Mouse (Mus musculus) limb, embryonic 14.5 days (tissue): ENCODE results near the gene Slc38a9. TPM values are rescaled to one million over a fixed set of nuclear protein-coding genes. Genes with fewer than 3 reads are reported as not detected.

Source experiments
- ATAC-seq: fragments of 200-750 bp; cut with Nextera tagmentation; 2 replicates; pipeline ENCODE4 v1.8.0; 2017; ENCODE audit warnings: low read depth, moderate number of reproducible peaks, moderate TSS enrichment; ENCODE audit not compliant: low FRiP score
- DNase-seq: peaks from one replicate; pipeline ENCODE4 v3.0.0-alpha.2; 2015; ENCODE audit warnings: low spot score
- H3K27ac ChIP-seq: fragments of 300-500 bp; sonication (generic); replicated peaks from 2 replicates; pipeline ENCODE4 v1.5.1; 2014; ENCODE audit warnings: low read depth, mild to moderate bottlenecking, low read length, moderate library complexity, mixed read lengths
- H3K27me3 ChIP-seq: fragments of 300-500 bp; sonication (generic); 2 replicates; pipeline ENCODE4 v1.6.1; 2014; ENCODE audit warnings: low read length, mixed read lengths; ENCODE audit not compliant: control insufficient read depth, insufficient read depth
- H3K36me3 ChIP-seq: fragments of 300-500 bp; sonication (generic); 2 replicates; pipeline ENCODE4 v1.6.1; 2014; ENCODE audit warnings: mild to moderate bottlenecking, low read length, moderate library complexity, mixed read lengths; ENCODE audit not compliant: control insufficient read depth, insufficient read depth
- H3K4me1 ChIP-seq: fragments of 300-500 bp; sonication (generic); 2 replicates; pipeline ENCODE4 v1.6.1; 2014; ENCODE audit warnings: antibody characterized with exemption, low read length, mixed read lengths; ENCODE audit not compliant: control insufficient read depth, insufficient read depth
- H3K4me2 ChIP-seq: fragments of 300-500 bp; sonication (generic); replicated peaks from 2 replicates; pipeline ENCODE4 v1.6.1; 2014; ENCODE audit warnings: low read depth, mild to moderate bottlenecking, low read length, moderate library complexity; ENCODE audit not compliant: severe bottlenecking
- H3K4me3 ChIP-seq: fragments of 300-500 bp; sonication (generic); replicated peaks from 2 replicates; pipeline ENCODE4 v1.5.1; 2014; ENCODE audit warnings: low read length
- H3K9ac ChIP-seq: fragments of 300-500 bp; sonication (generic); 2 replicates; pipeline ENCODE4 v1.6.1; 2014; ENCODE audit warnings: mild to moderate bottlenecking, low read depth, low read length, moderate library complexity; ENCODE audit not compliant: severe bottlenecking
- H3K9me3 ChIP-seq: fragments of 300-500 bp; sonication (generic); 2 replicates; pipeline ENCODE4 v1.6.1; 2016; ENCODE audit warnings: low read length; ENCODE audit not compliant: control insufficient read depth
- POLR2A ChIP-seq: fragments of 200-500 bp; IDR thresholded peaks from 2 replicates; pipeline ENCODE4 v1.8.0; 2012; ENCODE audit warnings: inconsistent platforms, mild to moderate bottlenecking, moderate library complexity, borderline replicate concordance; ENCODE audit not compliant: insufficient read depth, insufficient read length; ENCODE audit errors: extremely low read depth
- WGBS: fragments of 180-500 bp; shearing (Covaris S2); extraction: QIAGEN DNeasy Blood & Tissue Kit; methylation state at CpG from one replicate; pipeline ENCODE4 v1.1.7; 2014; 5-methylcytosine and 5-hydroxymethylcytosine counted together
- polyA plus RNA-seq, 2 experiments: library from polyadenylated mRNA; depleted of rRNA in 1 of 2; stranded (reverse) in 1 of 2; unstranded in 1 of 2; fragments of >200 nt; fragmentation: Nextera tagmentation in 1 of 2; extraction: Ambion mirVana in 1 of 2; gene quantifications; 2 replicates each; pipeline versions ENCODE4 v1.2.1 to v1.2.3; 2012 to 2014

The Slc38a9 gene
- polyA plus RNA-seq (2012; rRNA removed) (17.8 and 18.5 TPM in 2 replicates), polyA plus RNA-seq (2014; fragmentation: Nextera tagmentation; extraction: Ambion mirVana) (16.3 and 18.3 TPM in 2 replicates)

- Histone ChIP-seq H3K27me3 (no peaks in the 10 kb centered on the region), H3K9ac (peak within 1 kb of the TSS; percentile 67), H3K9me3 (no peaks in the 10 kb centered on the region), H3K4me1 (peaks cover 4% of the 10 kb centered on the region), H3K36me3 (no peaks in the 10 kb centered on the region), H3K4me2 (peak within 1 kb of the TSS; percentile 84), H3K27ac (peak within 1 kb of the TSS; percentile 40; the same call in 1 of the 2 replicates), H3K4me3 (peak within 1 kb of the TSS; percentile 66)
- under 1% methylated on average over 33 of the region's 33 CpGs for WGBS
- ATAC-seq (peak; percentile 98), DNase-seq (peak; percentile 98)
- no peak; the same call in 1 of the 2 replicates for TF ChIP-seq POLR2A
Observed at GRCm38 (mm10) chr13:112660574-112661381, at the start of gene Slc38a9. TSS of gene Slc38a9 (plus strand) at chr13:112660751.

GRCm38 (mm10) chr13:112621592-112621991 lies 39.0 kb upstream of the Slc38a9 start:
- no peak for TF ChIP-seq POLR2A
- no peaks in the 10 kb centered on the region for H3K36me3 ChIP-seq
- H3K27ac ChIP-seq: no peak overlapping the region
- no peak overlapping the region for H3K9ac ChIP-seq
- no peak overlapping the region for H3K4me2 ChIP-seq
- no peaks in the 10 kb centered on the region for H3K9me3 ChIP-seq
- no peak for ATAC-seq
- H3K4me1 ChIP-seq: peaks cover 3% of the 10 kb centered on the region; the same call in 1 of the 2 replicates
- no peak overlapping the region for H3K4me3 ChIP-seq
- WGBS: 42% methylated on average over 3 of the region's 3 CpGs
- 0 out of 2 replicates have a peak, but pooled peaks cover 4% of the 10 kb centered on the region for H3K27me3 ChIP-seq
- DNase-seq: no peak

GRCm38 (mm10) chr13:112623656-112624055 lies 36.9 kb upstream of the Slc38a9 start:
- TF ChIP-seq POLR2A: no peak
- no peak for DNase-seq
- no peak overlapping the region for H3K27ac ChIP-seq
- 58% methylated on average over 7 of the region's 7 CpGs for WGBS
- no peaks in the 10 kb centered on the region for H3K36me3 ChIP-seq
- no peak overlapping the region for H3K9ac ChIP-seq
- 0 out of 2 replicates have a peak, but pooled peaks cover 4% of the 10 kb centered on the region for H3K27me3 ChIP-seq
- no peaks in the 10 kb centered on the region for H3K9me3 ChIP-seq
- ATAC-seq: no peak
- no peak overlapping the region for H3K4me2 ChIP-seq
- no peak overlapping the region for H3K4me3 ChIP-seq
- H3K4me1 ChIP-seq: peaks cover 3% of the 10 kb centered on the region; the same call in 1 of the 2 replicates

- no peak overlapping the region for H3K27ac ChIP-seq
- DNase-seq: no peak
- TF ChIP-seq POLR2A: no peak
Observed at GRCm38 (mm10) chr13:112624622-112625021, 35.9 kb upstream of the Slc38a9 start.

GRCm38 (mm10) chr13:112625566-112625965 lies 35.0 kb upstream of the Slc38a9 start:
- ATAC-seq: no peak

More at GRCm38 (mm10) chr13:112624622-112625021, 35.9 kb upstream of the Slc38a9 start:
- Histone ChIP-seq H3K9ac (no peak overlapping the region), H3K4me3 (no peak overlapping the region), H3K4me1 (peaks cover 3% of the 10 kb centered on the region; the same call in 1 of the 2 replicates), H3K4me2 (no peak overlapping the region), H3K36me3 (no peaks in the 10 kb centered on the region), H3K27me3 (0 out of 2 replicates have a peak, but pooled peaks cover 4% of the 10 kb centered on the region), H3K9me3 (no peaks in the 10 kb centered on the region)
- WGBS: 75% methylated on average over 3 of the region's 3 CpGs
- ATAC-seq: no peak

More at GRCm38 (mm10) chr13:112625566-112625965, 35.0 kb upstream of the Slc38a9 start:
- Histone ChIP-seq H3K27me3 (0 out of 2 replicates have a peak, but pooled peaks cover 4% of the 10 kb centered on the region), H3K4me2 (no peak overlapping the region), H3K9ac (no peak overlapping the region), H3K4me3 (no peak overlapping the region), H3K36me3 (no peaks in the 10 kb centered on the region), H3K9me3 (no peaks in the 10 kb centered on the region), H3K4me1 (peaks cover under 1% of the 10 kb centered on the region; the same call in 1 of the 2 replicates), H3K27ac (no peak overlapping the region)
- no peak for TF ChIP-seq POLR2A
- DNase-seq: no peak
